Mouse (Mus musculus) layer of hippocampus, adult 9-10 months (tissue): Measurements from ENCODE around the gene Ovgp1.
"Not testable (repeated sequence)": the region's sequence is repeated elsewhere in the genome, so short reads cannot be mapped to it uniquely, and the experiment has no call there.

Experiments used
- DNase-seq: peaks from one replicate; pipeline ENCODE4 v3.0.0; 2022; ENCODE audit warnings: low spot score

Ovgp1 gene

DNA sequence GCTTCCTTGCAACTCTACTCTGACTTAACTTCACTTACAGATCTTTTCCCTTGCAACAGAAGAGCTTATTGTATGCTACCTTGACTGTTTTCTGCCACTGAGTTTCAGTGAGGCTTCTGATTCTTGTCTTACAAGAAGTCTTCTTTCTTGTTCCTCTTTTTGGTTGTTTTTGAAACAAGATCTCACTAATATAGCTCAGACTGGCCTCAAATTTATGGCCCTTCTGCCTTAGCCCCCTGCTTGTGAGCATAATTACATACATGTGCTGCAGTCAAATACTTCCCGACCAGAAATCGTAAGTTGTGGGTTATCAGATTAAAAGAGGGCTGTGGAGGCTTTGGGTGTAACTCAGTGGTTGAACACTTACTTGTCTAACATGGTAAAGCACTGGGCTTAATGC lies 21.2 kb downstream of the Ovgp1 start:
- DNase-seq, result no peak

DNA sequence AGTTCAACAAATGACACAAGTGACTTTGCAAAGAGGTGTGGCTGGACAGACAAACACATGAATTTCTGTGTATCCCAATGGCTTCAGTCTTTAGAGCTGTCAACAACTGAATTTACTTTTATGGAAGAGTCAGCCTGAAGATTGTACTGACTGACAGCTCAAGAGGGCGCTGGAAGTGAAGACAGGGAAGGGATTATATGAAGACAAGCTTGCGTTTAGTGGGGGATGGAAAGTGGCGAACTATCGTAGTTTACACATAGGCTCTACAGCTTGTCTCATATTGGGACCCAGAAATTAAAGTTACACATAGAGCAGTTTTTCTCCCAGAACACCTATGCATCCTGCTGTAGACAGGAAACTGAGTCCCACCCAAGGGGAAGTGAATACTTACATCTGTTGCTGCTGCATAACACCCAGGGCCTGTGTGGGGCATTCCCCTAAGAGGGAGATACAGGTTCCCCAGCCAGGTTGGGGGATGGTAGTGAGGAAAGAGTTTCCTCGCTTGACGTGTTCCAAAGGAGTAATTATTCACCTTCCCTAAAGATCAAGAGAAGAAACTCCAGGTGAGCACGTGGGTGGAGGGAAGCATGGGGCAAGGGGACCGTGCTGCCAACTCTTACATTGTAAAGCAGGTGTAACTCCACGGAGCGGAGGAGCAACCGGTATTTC lies 27.3 kb downstream of the Ovgp1 start:
- no peak for DNase-seq

DNA sequence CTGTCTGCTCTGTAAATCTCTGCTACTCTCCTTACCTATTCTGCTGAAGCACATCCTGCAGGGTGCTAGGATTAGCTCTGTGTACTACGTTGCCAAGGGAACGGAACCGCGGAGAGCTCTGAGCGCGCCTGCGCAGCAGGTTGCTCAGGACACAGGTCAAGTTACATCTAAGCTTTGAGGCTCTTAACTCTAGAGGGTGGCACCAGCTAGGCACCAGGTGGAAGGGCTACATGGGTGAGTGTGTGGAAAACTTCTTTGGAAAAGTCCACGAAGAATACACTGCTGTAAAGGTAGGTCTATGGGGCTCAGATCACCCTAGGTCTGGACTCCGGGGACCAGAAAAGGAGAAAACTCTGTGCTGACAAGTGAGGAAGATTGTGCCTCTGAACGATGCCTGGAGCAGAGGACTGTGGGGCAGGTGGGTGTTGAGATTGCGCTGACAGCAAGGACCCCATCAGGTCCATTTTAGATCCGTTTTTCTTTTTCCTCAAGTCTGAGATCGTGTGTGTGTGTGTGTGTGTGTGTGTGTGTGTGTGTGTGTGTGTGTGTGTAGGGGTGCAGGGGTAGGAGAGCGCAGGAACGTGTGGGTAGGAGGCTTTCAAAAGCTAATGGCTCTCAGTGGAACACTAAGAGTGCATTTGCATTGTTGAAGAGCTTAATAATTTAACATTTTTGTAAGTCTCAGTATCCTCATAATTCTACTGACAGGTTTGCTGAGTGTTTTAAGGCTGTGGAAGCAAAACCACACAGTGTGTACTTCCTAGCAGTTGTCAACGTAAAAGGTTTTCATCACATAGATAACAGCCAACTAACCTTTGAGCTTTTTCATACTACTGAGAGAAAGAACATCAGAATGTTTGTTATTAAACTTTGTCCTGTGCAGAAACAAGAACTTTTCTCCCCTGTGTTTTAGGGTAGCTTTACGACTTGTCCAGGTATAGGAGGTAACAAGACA lies 28.2 kb downstream of the Ovgp1 start:
- DNase-seq, result no peak

DNA sequence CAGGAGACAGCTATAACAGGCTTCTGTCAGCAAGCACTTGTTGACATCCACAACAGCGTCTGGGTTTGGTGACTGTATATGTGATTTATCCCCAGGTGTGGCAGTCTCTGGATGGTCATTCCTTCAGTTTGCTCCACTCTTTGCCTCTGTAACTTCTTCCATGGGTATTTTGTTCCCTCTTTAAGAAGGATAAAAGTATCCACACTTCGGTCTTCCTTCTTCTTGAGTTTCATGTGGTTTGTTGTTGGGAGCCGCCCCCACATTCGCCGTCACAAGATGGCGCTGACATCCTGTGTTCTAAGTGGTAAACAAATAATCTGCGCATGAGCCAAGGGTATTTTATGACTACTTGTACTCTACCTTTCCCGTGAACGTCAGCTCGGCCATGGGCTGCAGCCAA lies 29.8 kb downstream of the Ovgp1 start:
- not testable (repeated sequence) for DNase-seq

DNA sequence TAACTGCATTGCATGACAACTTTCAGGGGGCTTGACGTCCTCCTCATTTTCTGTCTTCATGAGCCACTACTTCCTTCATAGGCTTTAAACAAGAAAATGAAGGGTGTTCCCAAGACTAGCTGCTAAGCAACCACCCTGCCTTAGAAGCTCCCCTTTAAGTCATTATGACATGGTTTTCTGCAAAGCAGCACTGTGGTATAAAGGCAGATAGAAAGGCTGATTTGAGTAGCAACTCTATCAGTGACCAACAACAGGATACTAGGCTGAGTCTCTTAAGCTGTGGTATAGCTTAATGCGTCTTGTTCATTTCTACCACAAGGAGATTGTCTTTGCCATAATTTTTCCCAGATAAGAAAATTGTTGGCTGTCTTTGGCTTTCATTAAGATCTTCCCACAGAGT lies 41.0 kb downstream of the Ovgp1 start, which contains the start of gene Pifo:
Gene Pifo (minus strand): TSS at position 101 of the 400 bp plus-strand sequence.
- DNase-seq, result no peak

DNA sequence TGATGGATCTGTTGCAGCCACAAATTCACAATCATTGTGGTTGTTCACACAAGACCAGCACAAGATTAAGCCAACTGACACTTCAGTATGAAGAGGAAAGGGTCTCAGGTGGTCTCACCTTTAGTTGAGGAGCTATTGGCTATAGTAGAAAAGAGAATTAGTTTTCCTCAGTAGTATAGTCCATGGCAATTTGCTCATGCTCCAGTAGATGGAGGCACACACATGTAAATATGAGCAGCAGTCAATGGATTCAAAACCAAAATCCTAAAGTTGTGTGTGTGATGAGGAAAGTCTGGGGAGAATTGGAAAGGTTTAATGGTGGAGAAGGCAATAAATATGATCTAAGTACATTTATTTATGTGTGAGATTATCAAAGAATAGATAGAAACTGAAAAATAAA lies 48.3 kb downstream of the Ovgp1 start:
- DNase-seq, result peak; percentile 8

DNA sequence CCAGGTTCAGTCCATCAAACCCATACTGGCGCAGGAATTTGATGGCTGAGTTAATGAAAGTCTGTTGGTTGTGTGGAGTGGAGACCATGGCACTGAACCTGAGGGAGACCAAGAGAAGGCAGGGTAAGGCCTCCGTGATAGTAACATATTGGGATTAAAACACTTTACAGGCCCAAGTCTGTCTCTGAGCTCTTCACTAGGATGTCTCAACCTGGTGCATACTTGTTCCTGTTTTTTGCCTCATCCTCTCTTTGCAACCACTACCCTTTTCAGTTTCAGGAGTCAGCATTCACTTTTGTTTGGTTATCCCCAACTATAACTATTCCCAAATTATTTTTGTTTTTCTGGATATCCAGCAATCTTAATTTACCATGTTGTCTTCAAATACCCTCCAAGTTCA lies 50.6 kb downstream of the Ovgp1 start:
- no peak for DNase-seq

DNA sequence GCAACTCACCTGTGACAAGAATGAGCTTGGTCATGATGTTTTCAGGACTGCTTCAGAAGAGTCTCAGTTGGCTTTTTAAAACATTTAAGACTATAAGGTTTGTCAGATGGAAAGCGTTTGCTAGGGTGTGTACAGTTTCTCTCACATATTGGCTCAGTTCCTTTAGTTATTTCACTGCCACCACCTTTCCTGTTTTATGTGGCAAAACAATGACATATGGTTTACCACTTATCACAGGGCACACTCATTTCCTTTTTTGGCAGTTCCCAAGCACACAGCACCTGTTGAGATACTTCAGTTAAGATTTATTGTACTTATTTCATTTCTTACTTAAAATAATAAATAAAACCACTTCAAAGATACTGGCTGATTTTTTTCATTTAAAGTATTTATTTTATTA lies 59.3 kb downstream of the Ovgp1 start, which contains the start of gene Chil5:
Gene Chil5 (minus strand): TSS at position 34 of the 400 bp plus-strand sequence.
- DNase-seq, result no peak
